Mouse (Mus musculus) brain, embryonic 14.5 days (tissue): ENCODE measurements at regions not wholly inside any gene's neighbourhood (a gene's known extent, or its start where the extent isn't known, plus 50 kb on each side); places are given as distances from the start of the nearest gene placed in this dataset.

Experiments
- CTCF ChIP-seq: fragments of 200-500 bp; IDR thresholded peaks from 2 replicates; pipeline ENCODE4 v1.5.1; 2012; ENCODE audit warnings: inconsistent platforms, mild to moderate bottlenecking, moderate library complexity, borderline replicate concordance; ENCODE audit not compliant: insufficient read depth, insufficient read length; ENCODE audit errors: extremely low read depth
- POLR2A ChIP-seq: fragments of 200-500 bp; IDR thresholded peaks from 2 replicates; pipeline ENCODE4 v1.6.1; 2012; ENCODE audit warnings: mild to moderate bottlenecking, inconsistent platforms, borderline replicate concordance; ENCODE audit not compliant: poor library complexity, insufficient read depth, insufficient read length, severe bottlenecking; ENCODE audit errors: extremely low read depth

GRCm38 (mm10) chr13:70075353-70075752 is 273.2 kb downstream of the Med10 start:
- TF ChIP-seq CTCF (no peak), POLR2A (no peak)
